Mouse (Mus musculus): ENCODE results near the gene Rbbp4. TPM values are rescaled to one million over a fixed set of nuclear protein-coding genes. Genes with fewer than 3 reads are reported as not detected.

Rbbp4 gene
- polyA plus RNA-seq, 1 experiment = 77.7 TPM

- Histone ChIP-seq H3K4me1 (ENCODE audit: control insufficient read depth, insufficient read depth, insufficient read length, low read length) (0 out of 2 replicates have a peak, but pooled peaks cover 3% of the 10 kb centered on the region), H3K4me3 (ENCODE audit: insufficient read depth, low read depth, low read length) (no peak overlapping the region), H3K27ac (replicated peaks; ENCODE audit: low read depth, low read length) (no peak overlapping the region)
Measured at GRCm38 (mm10) chr4:129332846-129333245, 2.3 kb downstream of the Rbbp4 start.

GRCm38 (mm10) chr4:129326191-129326590 is 9.0 kb downstream of the Rbbp4 start:
- Histone ChIP-seq H3K4me1 (ENCODE audit: control insufficient read depth, insufficient read depth, insufficient read length, low read length) (no peaks in the 10 kb centered on the region), H3K27ac (replicated peaks; ENCODE audit: low read depth, low read length) (no peak overlapping the region), H3K4me3 (ENCODE audit: insufficient read depth, low read depth, low read length) (no peak overlapping the region)

- Histone ChIP-seq H3K27ac (replicated peaks; ENCODE audit: low read depth, low read length) (no peak overlapping the region), H3K4me1 (ENCODE audit: control insufficient read depth, insufficient read depth, insufficient read length, low read length) (no peaks in the 10 kb centered on the region), H3K4me3 (ENCODE audit: insufficient read depth, low read depth, low read length) (no peak overlapping the region)
Measured at GRCm38 (mm10) chr4:129324756-129325155, 10.4 kb downstream of the Rbbp4 start.

DNA sequence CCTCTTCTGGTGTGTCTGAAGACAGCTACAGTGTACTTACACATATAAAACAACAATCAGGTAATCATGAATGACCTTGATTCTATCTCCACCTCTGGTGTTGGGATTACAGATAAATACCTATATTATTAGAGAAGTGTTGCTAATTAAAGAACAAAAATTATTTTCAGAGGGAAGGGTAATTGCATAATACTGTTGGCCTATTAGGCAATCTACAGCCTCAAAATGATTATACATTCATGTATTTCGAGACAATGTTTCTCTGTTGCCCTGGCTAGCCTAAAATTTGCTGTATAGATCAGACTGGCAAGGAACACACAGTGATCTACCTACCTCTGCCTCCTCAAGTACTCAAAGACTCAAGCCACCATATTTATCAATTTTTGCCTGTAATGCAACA is 11.7 kb downstream of the Rbbp4 start:
- Histone ChIP-seq H3K4me3 (ENCODE audit: insufficient read depth, low read depth, low read length) (no peak overlapping the region), H3K4me1 (ENCODE audit: control insufficient read depth, insufficient read depth, insufficient read length, low read length) (no peaks in the 10 kb centered on the region), H3K27ac (replicated peaks; ENCODE audit: low read depth, low read length) (no peak overlapping the region)

DNA sequence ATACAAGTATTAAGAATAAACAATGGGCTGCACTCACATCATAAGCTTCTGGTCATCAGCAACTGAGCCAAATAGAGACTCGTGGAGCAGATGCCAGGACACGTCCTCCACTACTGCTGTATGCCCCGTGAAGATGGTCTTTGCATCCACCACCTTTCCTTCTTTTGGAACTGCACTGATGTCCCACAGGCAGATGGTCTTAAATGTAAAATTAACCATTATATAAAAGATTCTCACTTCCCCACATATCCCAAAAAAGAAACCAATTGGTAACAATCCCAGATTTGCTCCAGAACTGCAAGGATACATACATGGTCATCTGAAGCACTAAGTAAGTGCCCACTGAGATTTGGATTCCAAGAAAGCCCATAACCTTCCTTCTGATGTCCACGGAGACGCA is 13.1 kb downstream of the Rbbp4 start:
- H3K4me3 ChIP-seq (ENCODE audit: insufficient read depth, low read depth, low read length) = no peak overlapping the region
- H3K4me1 ChIP-seq (ENCODE audit: control insufficient read depth, insufficient read depth, insufficient read length, low read length) = no peaks in the 10 kb centered on the region
- H3K27ac ChIP-seq (replicated peaks; ENCODE audit: low read depth, low read length) = no peak overlapping the region

- H3K4me3 ChIP-seq (ENCODE audit: insufficient read depth, low read depth, low read length) = no peak overlapping the region
- no peaks in the 10 kb centered on the region for H3K4me1 ChIP-seq (ENCODE audit: control insufficient read depth, insufficient read depth, insufficient read length, low read length)
- H3K27ac ChIP-seq (replicated peaks; ENCODE audit: low read depth, low read length) = no peak overlapping the region
Measured at GRCm38 (mm10) chr4:129320876-129321275, 14.3 kb downstream of the Rbbp4 start.

DNA sequence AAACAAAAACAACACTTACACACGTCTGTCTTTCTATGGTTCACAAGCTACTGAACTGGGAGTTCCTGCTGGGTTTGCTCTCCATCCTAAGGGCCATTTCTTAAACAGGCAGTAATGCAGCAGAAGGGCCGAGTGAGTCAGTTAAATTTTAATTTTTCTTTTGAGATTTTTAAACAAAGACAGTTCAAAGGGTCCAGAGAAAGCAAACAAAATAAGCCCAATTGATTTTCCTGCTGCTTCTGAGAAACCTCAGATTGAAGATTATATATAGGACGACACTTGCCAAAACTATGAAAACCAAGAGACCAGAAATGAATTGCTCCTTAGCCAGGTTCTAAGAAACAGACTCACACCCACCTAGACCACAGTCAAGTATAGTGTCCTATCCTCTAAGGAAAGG is 21.3 kb downstream of the Rbbp4 start:
- Histone ChIP-seq H3K4me3 (ENCODE audit: insufficient read depth, low read depth, low read length) (no peak overlapping the region), H3K27ac (replicated peaks; ENCODE audit: low read depth, low read length) (no peak overlapping the region), H3K4me1 (ENCODE audit: control insufficient read depth, insufficient read depth, insufficient read length, low read length) (no peaks in the 10 kb centered on the region)

DNA sequence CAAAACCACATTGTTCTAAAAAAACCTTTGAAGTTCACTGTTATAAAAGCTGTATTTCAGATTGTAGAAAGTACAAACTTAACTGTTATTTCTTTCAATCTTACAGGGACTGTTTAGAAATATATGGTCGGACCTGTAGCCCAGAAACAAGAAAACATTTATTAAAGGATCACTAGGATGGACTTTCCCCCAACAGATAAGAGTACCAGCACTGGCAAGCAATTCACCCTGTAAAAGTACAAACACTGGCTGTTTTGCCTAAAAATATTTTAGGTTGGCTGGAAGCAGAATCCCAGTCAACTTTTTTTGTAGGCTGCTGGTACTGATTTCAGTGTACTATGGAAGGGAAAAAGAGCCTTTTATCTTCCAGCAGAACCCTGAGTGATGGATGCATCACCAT is 27.2 kb downstream of the Rbbp4 start:
- H3K27ac ChIP-seq (replicated peaks; ENCODE audit: low read depth, low read length) = no peak overlapping the region
- no peak overlapping the region for H3K4me3 ChIP-seq (ENCODE audit: insufficient read depth, low read depth, low read length)
- H3K4me1 ChIP-seq (ENCODE audit: control insufficient read depth, insufficient read depth, insufficient read length, low read length) = peaks cover 2% of the 10 kb centered on the region; the same call in 1 of the 2 replicates

DNA sequence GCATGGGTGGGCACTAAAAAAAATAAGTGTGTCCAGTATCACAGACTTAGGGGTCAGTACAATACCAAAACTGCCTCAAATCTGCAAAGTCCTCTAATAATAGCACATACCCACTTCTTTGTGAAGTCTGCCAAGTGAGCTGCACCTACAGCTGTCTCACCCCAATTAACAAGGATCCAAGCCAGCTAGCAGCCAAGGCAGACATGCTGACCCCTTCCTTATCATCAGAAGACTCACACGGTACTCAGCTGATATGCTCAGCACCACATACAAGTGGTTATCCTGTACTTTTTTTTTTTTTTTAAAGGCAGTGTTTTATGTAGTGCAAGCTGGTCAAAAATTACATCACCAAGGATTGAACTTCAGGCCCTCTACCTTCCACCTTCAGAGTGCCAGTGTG is 30.9 kb downstream of the Rbbp4 start:
- no peak overlapping the region for H3K4me3 ChIP-seq (ENCODE audit: insufficient read depth, low read depth, low read length)
- peaks cover 2% of the 10 kb centered on the region; the same call in 1 of the 2 replicates for H3K4me1 ChIP-seq (ENCODE audit: control insufficient read depth, insufficient read depth, insufficient read length, low read length)
- no peak overlapping the region for H3K27ac ChIP-seq (replicated peaks; ENCODE audit: low read depth, low read length)

GRCm38 (mm10) chr4:129303816-129304215 is 31.4 kb downstream of the Rbbp4 start:
- H3K4me1 ChIP-seq (ENCODE audit: control insufficient read depth, insufficient read depth, insufficient read length, low read length) = peaks cover 2% of the 10 kb centered on the region; the same call in 1 of the 2 replicates
- H3K4me3 ChIP-seq (ENCODE audit: insufficient read depth, low read depth, low read length) = no peak overlapping the region
- no peak overlapping the region for H3K27ac ChIP-seq (replicated peaks; ENCODE audit: low read depth, low read length)

DNA sequence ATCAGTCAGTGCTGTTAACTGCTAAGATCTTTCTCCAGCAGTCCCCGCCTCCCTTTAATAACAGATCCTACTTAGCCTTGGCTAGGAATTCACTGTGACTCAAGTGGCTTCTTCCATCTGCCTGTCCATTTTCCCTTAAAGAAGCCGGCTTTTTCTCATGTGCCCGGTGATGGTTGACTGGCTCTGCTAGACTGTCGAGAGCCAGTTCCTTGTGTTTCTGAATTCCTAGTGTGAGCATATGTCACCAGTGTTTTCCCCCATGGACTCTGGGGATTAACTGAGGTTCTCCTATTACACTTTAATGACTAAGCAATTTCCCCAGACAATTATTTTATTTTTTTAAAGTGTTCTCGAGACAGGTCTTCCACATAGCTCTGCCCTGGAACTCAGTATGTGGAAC is 31.8 kb downstream of the Rbbp4 start:
- peaks cover 2% of the 10 kb centered on the region; the same call in 1 of the 2 replicates for H3K4me1 ChIP-seq (ENCODE audit: control insufficient read depth, insufficient read depth, insufficient read length, low read length)
- no peak overlapping the region for H3K4me3 ChIP-seq (ENCODE audit: insufficient read depth, low read depth, low read length)
- H3K27ac ChIP-seq (replicated peaks; ENCODE audit: low read depth, low read length) = no peak overlapping the region

DNA sequence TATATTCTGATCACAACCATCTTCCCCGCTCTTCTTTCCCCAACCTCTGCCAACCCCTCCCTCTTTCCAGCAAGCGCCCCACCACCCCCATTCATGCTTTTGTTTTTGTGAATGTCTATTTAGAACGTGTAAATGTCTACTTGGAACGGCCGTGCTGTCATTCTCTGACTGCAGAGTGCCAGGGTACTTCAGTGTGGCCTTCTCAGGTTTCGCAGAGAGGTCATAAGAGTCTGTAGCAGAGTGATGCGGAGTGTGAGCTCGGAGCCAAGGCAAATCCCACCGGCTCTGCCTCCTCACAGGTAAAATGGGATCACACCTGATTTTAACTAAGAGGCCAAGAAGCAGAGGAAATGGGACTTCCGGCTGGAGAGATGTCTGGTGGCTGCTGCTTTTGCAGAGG is 36.0 kb downstream of the Rbbp4 start:
- H3K4me3 ChIP-seq (ENCODE audit: insufficient read depth, low read depth, low read length) = no peak overlapping the region
- H3K27ac ChIP-seq (replicated peaks; ENCODE audit: low read depth, low read length) = no peak overlapping the region
- peaks cover 2% of the 10 kb centered on the region; the same call in 1 of the 2 replicates for H3K4me1 ChIP-seq (ENCODE audit: control insufficient read depth, insufficient read depth, insufficient read length, low read length)

GRCm38 (mm10) chr4:129297724-129298123 is 37.4 kb downstream of the Rbbp4 start:
- no peak overlapping the region for H3K27ac ChIP-seq (replicated peaks; ENCODE audit: low read depth, low read length)
- H3K4me3 ChIP-seq (ENCODE audit: insufficient read depth, low read depth, low read length) = no peak overlapping the region
- no peaks in the 10 kb centered on the region for H3K4me1 ChIP-seq (ENCODE audit: control insufficient read depth, insufficient read depth, insufficient read length, low read length)

DNA sequence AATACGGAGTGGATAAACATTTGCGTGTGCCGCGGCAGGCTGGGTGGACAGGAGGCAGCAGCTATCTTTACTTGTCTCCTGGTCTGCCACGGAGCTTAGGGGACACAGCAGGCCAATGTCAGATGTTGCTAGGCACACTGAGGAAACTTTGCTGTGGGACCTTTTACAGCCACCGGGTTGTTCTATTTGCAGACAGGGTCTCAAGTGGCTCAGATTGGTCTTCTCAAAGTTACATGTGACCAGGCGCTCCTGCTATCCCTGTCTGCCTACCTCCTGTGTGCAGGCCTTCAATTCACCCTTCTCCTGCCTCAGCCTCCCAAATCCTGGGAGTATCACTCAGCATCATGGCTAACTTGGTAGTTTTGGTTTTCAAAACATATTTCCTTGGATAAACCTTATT is 39.1 kb downstream of the Rbbp4 start:
- H3K4me1 ChIP-seq (ENCODE audit: control insufficient read depth, insufficient read depth, insufficient read length, low read length) = no peaks in the 10 kb centered on the region
- H3K27ac ChIP-seq (replicated peaks; ENCODE audit: low read depth, low read length) = no peak overlapping the region
- no peak overlapping the region for H3K4me3 ChIP-seq (ENCODE audit: insufficient read depth, low read depth, low read length)

- Histone ChIP-seq H3K4me1 (ENCODE audit: control insufficient read depth, insufficient read depth, insufficient read length, low read length) (no peaks in the 10 kb centered on the region), H3K4me3 (ENCODE audit: insufficient read depth, low read depth, low read length) (no peak overlapping the region), H3K27ac (replicated peaks; ENCODE audit: low read depth, low read length) (no peak overlapping the region)
Measured at GRCm38 (mm10) chr4:129295188-129295587, 40.0 kb downstream of the Rbbp4 start.

DNA sequence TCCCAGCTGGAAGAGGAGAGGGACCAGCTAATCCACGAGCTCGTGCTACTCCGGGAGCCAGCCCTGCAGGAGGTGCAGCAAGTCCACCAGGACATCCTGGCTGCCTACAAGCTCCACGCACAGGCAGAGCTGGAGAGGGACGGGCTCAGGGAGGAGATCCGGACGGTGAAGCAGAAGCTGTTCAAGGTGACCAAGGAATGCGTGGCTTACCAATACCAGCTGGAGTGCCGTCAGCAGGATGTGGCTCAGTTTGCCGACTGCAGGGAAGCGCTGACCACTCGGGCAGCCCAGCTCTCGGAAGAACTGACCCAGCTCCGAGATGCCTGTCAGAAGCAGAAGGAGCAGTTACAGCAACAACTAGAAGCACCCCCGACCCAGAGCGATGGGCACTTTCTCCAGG is 41.5 kb downstream of the Rbbp4 start:
- H3K4me3 ChIP-seq (ENCODE audit: insufficient read depth, low read depth, low read length) = no peak overlapping the region
- no peaks in the 10 kb centered on the region for H3K4me1 ChIP-seq (ENCODE audit: control insufficient read depth, insufficient read depth, insufficient read length, low read length)
- no peak overlapping the region for H3K27ac ChIP-seq (replicated peaks; ENCODE audit: low read depth, low read length)

DNA sequence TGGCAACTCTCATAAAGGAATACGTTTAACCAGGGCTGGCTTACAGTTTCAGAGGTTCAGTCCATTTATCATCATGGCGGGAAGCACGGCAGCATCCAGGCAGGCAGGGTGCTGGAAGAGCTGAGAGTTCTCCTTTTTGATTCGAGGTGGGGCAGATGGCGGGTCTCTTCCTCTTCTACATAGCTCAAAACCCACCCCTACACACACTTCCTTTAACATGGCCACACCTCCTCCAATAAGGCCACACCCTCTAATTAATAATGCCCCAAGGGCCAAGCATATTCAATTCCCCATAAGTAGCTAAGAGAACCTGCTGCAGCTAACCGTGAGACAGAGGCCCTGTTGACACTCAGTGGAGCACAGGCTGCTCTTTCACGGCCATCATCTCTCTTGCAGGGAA is 42.3 kb downstream of the Rbbp4 start:
- Histone ChIP-seq H3K4me3 (ENCODE audit: insufficient read depth, low read depth, low read length) (no peak overlapping the region), H3K27ac (replicated peaks; ENCODE audit: low read depth, low read length) (no peak overlapping the region), H3K4me1 (ENCODE audit: control insufficient read depth, insufficient read depth, insufficient read length, low read length) (no peaks in the 10 kb centered on the region)
